Mouse (Mus musculus): ENCODE measurements around the gene Lrmda. TPM values are rescaled to one million over a fixed set of nuclear protein-coding genes. Genes with fewer than 3 reads are reported as not detected.

The Lrmda gene
- polyA plus RNA-seq, 1 experiment, result not detected

GRCm38 (mm10) chr14:22494290-22494689 lies 474.8 kb downstream of the Lrmda start:
- no peaks in the 10 kb centered on the region for H3K4me1 ChIP-seq (ENCODE audit: control insufficient read depth, insufficient read depth, insufficient read length, low read length)
- no peak for TF ChIP-seq POLR2A (IDR thresholded peaks at IDR 0.05; ENCODE audit: low read depth, low read length)
- TF ChIP-seq CTCF (IDR thresholded peaks at IDR 0.05; ENCODE audit: extremely low read depth, insufficient read length, insufficient replicate concordance, low read depth, low read length), result no peak
- H3K4me3 ChIP-seq (ENCODE audit: low read depth, low read length), result no peak overlapping the region
- H3K36me3 ChIP-seq (ENCODE audit: control insufficient read depth, insufficient read depth, low read length), result no peaks in the 10 kb centered on the region
- H3K27ac ChIP-seq (ENCODE audit: insufficient read depth, low read depth, low read length), result no peak overlapping the region
- no peaks in the 10 kb centered on the region for H3K27me3 ChIP-seq (ENCODE audit: control insufficient read depth, insufficient read depth, low read length)

- H3K27ac ChIP-seq (ENCODE audit: insufficient read depth, low read depth, low read length), result no peak overlapping the region
- H3K36me3 ChIP-seq (ENCODE audit: control insufficient read depth, insufficient read depth, low read length), result no peaks in the 10 kb centered on the region
- H3K27me3 ChIP-seq (ENCODE audit: control insufficient read depth, insufficient read depth, low read length), result no peaks in the 10 kb centered on the region
- H3K4me3 ChIP-seq (ENCODE audit: low read depth, low read length), result no peak overlapping the region
- H3K4me1 ChIP-seq (ENCODE audit: control insufficient read depth, insufficient read depth, insufficient read length, low read length), result no peaks in the 10 kb centered on the region
- WGBS, result 69% methylated on average over 10 of the region's 10 CpGs
- no peak for TF ChIP-seq POLR2A (IDR thresholded peaks at IDR 0.05; ENCODE audit: low read depth, low read length)
- no peak for TF ChIP-seq CTCF (IDR thresholded peaks at IDR 0.05; ENCODE audit: extremely low read depth, insufficient read length, insufficient replicate concordance, low read depth, low read length)
Measured at GRCm38 (mm10) chr14:22494866-22495265, 475.4 kb downstream of the Lrmda start.

- TF ChIP-seq CTCF (IDR thresholded peaks at IDR 0.05; ENCODE audit: extremely low read depth, insufficient read length, insufficient replicate concordance, low read depth, low read length) (no peak), POLR2A (IDR thresholded peaks at IDR 0.05; ENCODE audit: low read depth, low read length) (no peak)
- Histone ChIP-seq H3K4me3 (ENCODE audit: low read depth, low read length) (no peak overlapping the region), H3K36me3 (ENCODE audit: control insufficient read depth, insufficient read depth, low read length) (no peaks in the 10 kb centered on the region), H3K4me1 (ENCODE audit: control insufficient read depth, insufficient read depth, insufficient read length, low read length) (no peaks in the 10 kb centered on the region), H3K27me3 (ENCODE audit: control insufficient read depth, insufficient read depth, low read length) (no peaks in the 10 kb centered on the region), H3K27ac (ENCODE audit: insufficient read depth, low read depth, low read length) (no peak overlapping the region)
- 79% methylated on average over 8 of the region's 8 CpGs for WGBS
Measured at GRCm38 (mm10) chr14:22495286-22495685, 475.8 kb downstream of the Lrmda start.

GRCm38 (mm10) chr14:22497636-22498131 lies 478.2 kb downstream of the Lrmda start:
- Histone ChIP-seq H3K36me3 (ENCODE audit: control insufficient read depth, insufficient read depth, low read length) (no peaks in the 10 kb centered on the region), H3K27me3 (ENCODE audit: control insufficient read depth, insufficient read depth, low read length) (no peaks in the 10 kb centered on the region), H3K4me3 (ENCODE audit: low read depth, low read length) (no peak overlapping the region), H3K4me1 (ENCODE audit: control insufficient read depth, insufficient read depth, insufficient read length, low read length) (no peaks in the 10 kb centered on the region), H3K27ac (ENCODE audit: insufficient read depth, low read depth, low read length) (no peak overlapping the region)
- TF ChIP-seq CTCF (IDR thresholded peaks at IDR 0.05; ENCODE audit: extremely low read depth, insufficient read length, insufficient replicate concordance, low read depth, low read length) (no peak), POLR2A (IDR thresholded peaks at IDR 0.05; ENCODE audit: low read depth, low read length) (no peak)
- WGBS, result 79% methylated on average over 4 of the region's 4 CpGs

DNA sequence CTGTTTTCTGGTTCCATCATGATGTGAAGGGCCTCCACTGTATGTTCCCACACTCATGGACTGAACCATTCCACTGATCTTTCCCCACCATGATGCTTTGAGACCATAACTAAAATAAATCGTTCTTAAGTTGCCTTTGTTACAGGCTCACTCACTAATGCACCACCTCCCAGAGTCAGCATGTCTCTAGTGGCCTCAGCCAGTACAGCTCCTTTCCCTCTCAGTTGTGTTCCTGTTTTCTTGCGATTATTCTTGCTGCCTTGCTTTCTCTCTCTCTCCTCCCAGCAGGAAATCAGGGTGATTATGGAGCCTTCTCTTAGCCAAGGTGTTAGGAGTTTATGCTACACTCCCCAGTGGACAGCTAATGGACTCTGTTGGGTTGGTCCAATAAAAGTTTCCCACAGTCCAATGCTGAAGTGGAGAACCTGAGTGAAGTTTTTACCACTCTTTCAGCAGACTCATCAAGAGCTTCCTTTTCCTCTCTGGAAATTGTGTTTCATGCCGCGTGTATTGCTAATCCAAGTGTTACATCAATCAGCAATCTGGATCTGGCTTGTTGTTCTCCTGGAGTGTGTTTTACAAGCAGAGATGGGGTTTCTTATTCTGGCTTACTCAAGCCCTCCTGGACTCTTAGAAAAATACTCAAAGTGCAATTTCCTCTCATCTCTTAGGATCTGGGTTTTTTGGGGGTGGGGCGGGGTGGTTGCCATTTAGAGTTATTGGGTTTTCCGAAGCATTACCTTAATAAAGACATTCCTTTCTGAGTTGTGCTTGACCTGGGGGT lies 490.4 kb downstream of the Lrmda start:
- TF ChIP-seq CTCF (IDR thresholded peaks at IDR 0.05; ENCODE audit: extremely low read depth, insufficient read length, insufficient replicate concordance, low read depth, low read length), result no peak
- TF ChIP-seq POLR2A (IDR thresholded peaks at IDR 0.05; ENCODE audit: low read depth, low read length), result no peak
- WGBS, result 78% methylated on average over 6 of the region's 6 CpGs

GRCm38 (mm10) chr14:22510531-22510785 lies 490.9 kb downstream of the Lrmda start:
- Histone ChIP-seq H3K4me1 (ENCODE audit: control insufficient read depth, insufficient read depth, insufficient read length, low read length) (no peaks in the 10 kb centered on the region), H3K4me3 (ENCODE audit: low read depth, low read length) (no peak overlapping the region), H3K27me3 (ENCODE audit: control insufficient read depth, insufficient read depth, low read length) (no peaks in the 10 kb centered on the region), H3K27ac (ENCODE audit: insufficient read depth, low read depth, low read length) (no peak overlapping the region), H3K36me3 (ENCODE audit: control insufficient read depth, insufficient read depth, low read length) (no peaks in the 10 kb centered on the region)
- TF ChIP-seq POLR2A (IDR thresholded peaks at IDR 0.05; ENCODE audit: low read depth, low read length), result no peak
- TF ChIP-seq CTCF (IDR thresholded peaks at IDR 0.05; ENCODE audit: extremely low read depth, insufficient read length, insufficient replicate concordance, low read depth, low read length), result no peak

More for the DNA sequence above, 490.4 kb downstream of the Lrmda start:
- Histone ChIP-seq H3K27ac (ENCODE audit: insufficient read depth, low read depth, low read length) (no peak overlapping the region), H3K27me3 (ENCODE audit: control insufficient read depth, insufficient read depth, low read length) (no peaks in the 10 kb centered on the region), H3K4me1 (ENCODE audit: control insufficient read depth, insufficient read depth, insufficient read length, low read length) (no peaks in the 10 kb centered on the region), H3K4me3 (ENCODE audit: low read depth, low read length) (no peak overlapping the region), H3K36me3 (ENCODE audit: control insufficient read depth, insufficient read depth, low read length) (no peaks in the 10 kb centered on the region)

DNA sequence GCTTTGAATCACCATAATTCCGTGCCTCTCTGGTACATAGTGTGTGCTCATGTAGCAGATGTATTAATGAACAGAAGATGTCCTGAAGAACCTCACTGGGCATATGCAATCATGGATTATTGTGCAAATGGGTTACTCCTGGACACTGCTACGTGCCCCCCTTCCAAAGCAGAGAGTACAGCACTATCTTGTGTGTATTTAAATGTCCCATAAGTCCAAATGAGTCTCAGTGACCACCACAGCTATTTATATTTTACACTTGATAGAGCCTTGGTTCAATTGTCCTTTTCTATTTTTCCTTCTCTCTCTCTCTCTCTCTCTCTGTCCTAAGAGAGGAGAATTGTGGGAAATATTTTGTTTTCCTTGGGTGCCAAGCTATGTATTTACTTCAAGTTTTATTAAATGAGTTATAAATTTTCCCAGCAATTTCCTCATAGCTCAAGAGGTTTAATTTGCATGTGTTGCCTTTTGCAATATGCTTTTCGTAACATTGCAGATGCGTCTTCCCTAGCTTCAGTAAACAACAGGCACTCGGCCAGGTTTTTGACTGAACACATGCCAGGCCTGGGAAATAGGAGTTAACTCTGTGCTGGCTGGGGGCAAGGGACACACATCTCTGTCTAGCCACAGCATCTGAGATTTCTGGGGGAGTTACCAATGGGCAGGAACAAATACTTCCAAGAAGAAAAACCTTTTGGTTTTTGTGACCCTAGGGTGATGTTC lies 495.0 kb downstream of the Lrmda start:
- H3K27ac ChIP-seq (ENCODE audit: insufficient read depth, low read depth, low read length), result no peak overlapping the region
- WGBS, result 40% methylated on average over 5 of the region's 5 CpGs
- no peaks in the 10 kb centered on the region for H3K4me1 ChIP-seq (ENCODE audit: control insufficient read depth, insufficient read depth, insufficient read length, low read length)
- H3K4me3 ChIP-seq (ENCODE audit: low read depth, low read length), result no peak overlapping the region
- TF ChIP-seq CTCF (IDR thresholded peaks at IDR 0.05; ENCODE audit: extremely low read depth, insufficient read length, insufficient replicate concordance, low read depth, low read length), result no peak
- TF ChIP-seq POLR2A (IDR thresholded peaks at IDR 0.05; ENCODE audit: low read depth, low read length), result no peak
- no peaks in the 10 kb centered on the region for H3K36me3 ChIP-seq (ENCODE audit: control insufficient read depth, insufficient read depth, low read length)
- H3K27me3 ChIP-seq (ENCODE audit: control insufficient read depth, insufficient read depth, low read length), result no peaks in the 10 kb centered on the region
